Mouse (Mus musculus) heart, embryonic 10.5 days (tissue): ENCODE measurements at regions not wholly inside any gene's neighbourhood (a gene's known extent, or its start where the extent isn't known, plus 50 kb on each side); places are given as distances from the start of the nearest gene placed in this dataset.

Experiments
- DNase-seq: peaks from one replicate; pipeline ENCODE4 v3.0.0-alpha.2; 2017; ENCODE audit warnings: low spot score
- H3K27ac ChIP-seq: fragments of 300-500 bp; sonication (generic); 2 replicates; pipeline ENCODE4 v1.5.1; 2016; ENCODE audit warnings: mild to moderate bottlenecking
- H3K27me3 ChIP-seq: fragments of 300-500 bp; sonication (generic); 2 replicates; pipeline ENCODE4 v1.6.1; 2016; ENCODE audit warnings: mild to moderate bottlenecking; ENCODE audit not compliant: poor library complexity, insufficient read depth, severe bottlenecking
- H3K36me3 ChIP-seq: fragments of 300-500 bp; sonication (generic); 2 replicates; pipeline ENCODE4 v1.6.1; 2016; ENCODE audit warnings: mild to moderate bottlenecking, moderate library complexity
- H3K4me1 ChIP-seq: fragments of 300-500 bp; sonication (generic); 2 replicates; pipeline ENCODE4 v1.6.1; 2016; ENCODE audit warnings: mild to moderate bottlenecking
- H3K4me3 ChIP-seq: fragments of 300-500 bp; sonication (generic); 2 replicates; pipeline ENCODE4 v1.5.1; 2016; ENCODE audit warnings: mild to moderate bottlenecking, moderate library complexity
- H3K9me3 ChIP-seq: fragments of 300-500 bp; sonication (generic); 2 replicates; pipeline ENCODE4 v1.6.1; 2016; ENCODE audit warnings: mild to moderate bottlenecking, moderate library complexity
- WGBS: fragments of 180-500 bp; shearing (Covaris S2); methylation state at CpG from one replicate; pipeline ENCODE4 v1.1.7; 2016; 5-methylcytosine and 5-hydroxymethylcytosine counted together

DNA sequence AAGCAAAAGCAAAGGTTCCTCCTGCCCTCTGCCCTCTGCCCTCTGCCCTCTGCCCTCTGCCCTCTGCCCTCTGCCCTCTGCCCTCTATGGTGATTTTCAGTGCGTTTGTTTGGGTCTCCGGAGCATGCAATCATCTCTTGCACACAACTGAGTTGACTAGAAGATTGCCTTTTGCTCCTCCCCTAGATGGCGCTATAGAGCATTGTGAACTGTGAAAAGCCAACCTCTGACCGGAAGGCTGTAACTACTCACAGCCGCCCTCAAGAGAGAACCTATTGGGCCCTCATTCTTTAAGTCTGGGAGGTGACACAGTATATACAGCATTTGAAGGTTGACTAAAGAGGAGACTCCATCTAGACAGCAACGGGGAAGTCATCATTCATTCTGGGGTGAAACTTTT, 221.3 kb downstream of the Suds3 start:
- Histone ChIP-seq H3K4me3 (no peak overlapping the region), H3K36me3 (no peaks in the 10 kb centered on the region), H3K9me3 (peaks cover 5% of the 10 kb centered on the region; the same call in 1 of the 2 replicates), H3K27me3 (no peaks in the 10 kb centered on the region), H3K4me1 (no peaks in the 10 kb centered on the region), H3K27ac (no peak overlapping the region)
- no peak for DNase-seq
- 79% methylated on average over 6 of the region's 6 CpGs for WGBS

DNA sequence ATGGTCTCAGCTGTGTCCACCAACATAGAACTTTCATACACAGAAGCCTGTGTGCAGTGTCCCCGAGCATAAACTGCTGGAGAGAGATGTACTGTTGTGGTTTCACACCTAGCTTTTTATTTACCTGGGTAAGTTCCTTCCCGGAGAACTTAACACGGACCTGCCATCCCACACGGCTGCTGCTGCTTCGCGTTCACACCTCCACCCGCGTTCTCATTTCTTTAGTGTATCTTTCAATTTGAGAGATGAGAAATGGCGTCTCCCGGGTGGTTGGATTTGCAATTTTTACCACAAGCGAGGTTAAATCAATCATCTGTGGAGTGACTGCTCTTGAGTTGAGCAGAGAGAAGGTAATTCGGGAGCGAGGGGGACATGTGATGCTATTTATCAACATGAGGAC, 223.0 kb downstream of the Suds3 start:
- peaks cover 2% of the 10 kb centered on the region; the same call in 1 of the 2 replicates for H3K9me3 ChIP-seq
- H3K36me3 ChIP-seq = no peaks in the 10 kb centered on the region
- no peak for DNase-seq
- no peaks in the 10 kb centered on the region for H3K4me1 ChIP-seq
- H3K27me3 ChIP-seq = no peaks in the 10 kb centered on the region
- 80% methylated on average over 13 of the region's 13 CpGs for WGBS
- no peak overlapping the region for H3K27ac ChIP-seq
- H3K4me3 ChIP-seq = no peak overlapping the region

DNA sequence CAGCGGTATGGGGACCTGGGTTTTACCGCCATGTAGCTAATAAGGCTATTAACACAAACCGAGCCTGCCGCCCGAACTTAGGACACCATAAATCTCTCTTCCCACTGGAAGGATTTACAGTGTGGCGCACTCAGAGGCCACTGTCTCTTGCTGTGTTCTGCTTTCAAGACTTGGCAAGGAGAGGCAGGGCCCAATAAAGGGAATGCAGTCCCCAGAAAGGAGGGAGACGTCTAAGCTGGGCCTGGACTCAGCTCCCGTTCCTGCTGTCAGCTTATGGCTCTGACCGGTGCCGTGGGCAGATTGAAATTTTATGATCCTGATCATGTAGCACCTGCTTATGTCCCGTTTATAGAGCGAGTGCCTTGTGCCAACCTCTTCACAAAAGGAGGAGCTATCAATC, 226.7 kb downstream of the Suds3 start:
- Histone ChIP-seq H3K27me3 (no peaks in the 10 kb centered on the region), H3K27ac (no peak overlapping the region), H3K4me3 (no peak overlapping the region), H3K9me3 (no peaks in the 10 kb centered on the region), H3K4me1 (no peaks in the 10 kb centered on the region), H3K36me3 (no peaks in the 10 kb centered on the region)
- DNase-seq = no peak
- 84% methylated on average over 12 of the region's 12 CpGs for WGBS

DNA sequence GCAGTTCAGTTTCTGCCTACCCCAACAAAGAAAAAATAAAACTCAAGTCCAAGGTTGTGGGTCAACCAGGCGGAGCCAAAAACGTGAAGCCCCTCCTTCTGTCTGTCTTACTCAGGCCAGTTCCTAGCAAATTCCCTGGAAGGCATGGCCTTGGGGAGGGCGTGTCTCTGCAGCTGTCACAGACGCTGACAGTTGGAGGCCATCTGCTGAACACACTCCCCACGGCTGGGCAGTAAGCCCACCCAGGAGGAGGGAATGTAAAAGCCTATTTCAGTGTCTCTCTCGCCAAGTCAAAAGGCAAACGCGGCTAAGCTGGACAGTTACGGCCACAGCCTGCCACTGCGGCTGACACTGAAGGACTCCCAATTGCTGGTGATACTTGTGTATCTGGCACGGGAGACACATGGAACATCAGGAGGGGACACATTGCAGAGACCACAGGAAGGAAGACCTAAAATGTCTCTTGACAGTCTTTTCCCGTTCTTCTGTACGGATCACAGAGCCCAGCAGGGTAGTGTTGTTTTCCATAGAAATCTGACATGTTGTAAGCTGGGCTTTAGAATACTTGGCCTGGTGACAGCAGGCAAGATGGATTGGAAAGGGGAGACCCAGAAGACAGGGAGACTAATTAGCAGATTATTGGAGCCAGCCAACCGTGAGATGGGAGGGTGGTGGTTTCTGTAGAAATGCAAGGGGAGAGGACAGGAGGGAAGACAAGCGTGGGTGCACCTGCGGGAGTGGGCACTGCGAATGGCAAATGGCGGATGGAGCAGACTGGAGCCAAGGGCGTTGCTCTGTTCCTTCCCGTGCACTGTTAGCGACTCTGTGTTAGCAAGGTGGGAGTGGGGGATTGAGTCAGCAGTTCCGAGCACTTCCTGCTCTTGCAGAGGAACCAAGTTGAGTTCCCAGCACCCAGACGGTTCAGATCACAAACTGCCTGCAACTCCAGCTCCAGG, 229.5 kb downstream of the Suds3 start:
- DNase-seq = no peak

DNA sequence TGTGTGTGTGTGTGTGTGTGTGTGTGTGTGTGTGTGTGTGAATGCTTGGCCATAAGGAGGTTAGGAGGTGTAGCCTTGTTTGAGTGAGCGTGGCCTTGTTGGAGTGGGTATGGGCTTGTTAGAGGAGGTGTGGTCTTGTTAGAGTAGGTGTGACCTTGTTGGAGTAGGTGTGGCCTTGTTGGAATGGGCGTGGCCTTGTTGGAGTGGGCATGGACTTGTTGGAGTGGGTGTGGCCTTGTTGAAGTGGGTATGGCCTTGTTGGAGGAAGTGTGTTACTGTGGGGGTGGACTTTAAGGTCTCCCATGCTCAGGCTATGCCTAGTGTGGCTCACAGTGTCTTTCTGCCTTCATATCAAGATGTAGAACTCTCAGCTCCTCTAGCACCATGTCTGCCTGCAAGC, 236.2 kb downstream of the Suds3 start:
- Histone ChIP-seq H3K36me3 (no peaks in the 10 kb centered on the region), H3K27ac (no peak overlapping the region), H3K4me1 (no peaks in the 10 kb centered on the region), H3K4me3 (no peak overlapping the region), H3K27me3 (no peaks in the 10 kb centered on the region), H3K9me3 (no peaks in the 10 kb centered on the region)
- WGBS = 65% methylated on average over 2 of the region's 2 CpGs
- no peak for DNase-seq

More for the DNA sequence above, 229.5 kb downstream of the Suds3 start:
- WGBS = 68% methylated on average over 23 of the region's 23 CpGs
- Histone ChIP-seq H3K4me1 (no peaks in the 10 kb centered on the region), H3K4me3 (no peak overlapping the region), H3K9me3 (no peaks in the 10 kb centered on the region), H3K27me3 (no peaks in the 10 kb centered on the region), H3K27ac (no peak overlapping the region), H3K36me3 (no peaks in the 10 kb centered on the region)

- DNase-seq = no peak
- no peaks in the 10 kb centered on the region for H3K36me3 ChIP-seq
- no peaks in the 10 kb centered on the region for H3K9me3 ChIP-seq
- no peaks in the 10 kb centered on the region for H3K4me1 ChIP-seq
- 66% methylated on average over 2 of the region's 2 CpGs for WGBS
- H3K27me3 ChIP-seq = no peaks in the 10 kb centered on the region
- no peak overlapping the region for H3K27ac ChIP-seq
- no peak overlapping the region for H3K4me3 ChIP-seq
These were observed 241.0 kb downstream of the Suds3 start for GRCm38 (mm10) chr5:116874941-116875340.

DNA sequence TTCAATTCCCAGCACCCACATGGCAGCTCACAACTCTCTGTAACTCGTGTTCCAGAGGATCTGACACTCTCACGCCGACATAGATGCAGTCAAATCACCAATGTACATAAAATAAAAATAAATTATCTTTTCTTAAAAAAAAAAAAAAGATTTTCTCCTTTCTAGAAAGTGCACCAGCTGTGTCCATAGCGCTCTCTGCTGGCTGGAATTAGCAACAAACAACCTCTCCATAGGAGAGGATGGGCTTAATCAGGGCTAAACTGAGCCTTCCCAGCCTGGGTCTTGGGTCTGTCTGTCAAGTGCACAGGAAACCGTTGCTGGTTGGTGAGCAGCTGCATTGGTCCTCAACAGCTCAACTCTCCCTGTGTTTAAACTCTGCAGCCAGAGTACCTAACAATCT, 247.8 kb downstream of the Suds3 start:
- H3K27me3 ChIP-seq = no peaks in the 10 kb centered on the region
- no peaks in the 10 kb centered on the region for H3K9me3 ChIP-seq
- H3K36me3 ChIP-seq = no peaks in the 10 kb centered on the region
- H3K4me1 ChIP-seq = no peaks in the 10 kb centered on the region
- H3K27ac ChIP-seq = no peak overlapping the region
- no peak for DNase-seq
- H3K4me3 ChIP-seq = no peak overlapping the region
- 63% methylated on average over 5 of the region's 5 CpGs for whole genome bisulfite sequencing

GRCm38 (mm10) chr5:116864275-116864674, 251.6 kb downstream of the Suds3 start:
- Histone ChIP-seq H3K4me3 (no peak overlapping the region), H3K36me3 (no peaks in the 10 kb centered on the region), H3K4me1 (no peaks in the 10 kb centered on the region), H3K27me3 (no peaks in the 10 kb centered on the region), H3K9me3 (no peaks in the 10 kb centered on the region), H3K27ac (no peak overlapping the region)
- no peak for DNase-seq
- WGBS = 84% methylated on average over 11 of the region's 11 CpGs

DNA sequence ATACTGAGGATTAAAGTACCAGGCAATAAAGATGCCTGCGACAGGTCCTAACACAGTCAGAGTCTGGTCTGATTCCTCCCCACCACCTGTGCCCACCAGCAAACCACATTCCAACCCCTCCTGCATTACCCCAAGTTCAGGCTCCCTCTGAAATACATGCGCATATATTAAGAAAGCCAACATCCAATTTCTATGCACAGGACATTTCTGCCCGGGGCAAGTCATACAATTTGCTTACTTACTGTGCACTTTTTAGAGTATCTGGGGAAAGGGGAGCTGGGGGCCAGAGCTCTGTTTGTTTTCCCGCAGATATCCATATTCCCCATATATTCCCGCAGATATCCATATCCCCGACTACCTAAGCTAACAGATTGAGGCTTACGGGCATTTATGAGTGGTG, 261.1 kb upstream of the Srrm4 start:
- no peaks in the 10 kb centered on the region for H3K36me3 ChIP-seq
- no peak for DNase-seq
- WGBS = 88% methylated on average over 7 of the region's 7 CpGs
- H3K4me1 ChIP-seq = no peaks in the 10 kb centered on the region
- H3K27me3 ChIP-seq = no peaks in the 10 kb centered on the region
- H3K9me3 ChIP-seq = no peaks in the 10 kb centered on the region
- H3K27ac ChIP-seq = no peak overlapping the region
- no peak overlapping the region for H3K4me3 ChIP-seq

DNA sequence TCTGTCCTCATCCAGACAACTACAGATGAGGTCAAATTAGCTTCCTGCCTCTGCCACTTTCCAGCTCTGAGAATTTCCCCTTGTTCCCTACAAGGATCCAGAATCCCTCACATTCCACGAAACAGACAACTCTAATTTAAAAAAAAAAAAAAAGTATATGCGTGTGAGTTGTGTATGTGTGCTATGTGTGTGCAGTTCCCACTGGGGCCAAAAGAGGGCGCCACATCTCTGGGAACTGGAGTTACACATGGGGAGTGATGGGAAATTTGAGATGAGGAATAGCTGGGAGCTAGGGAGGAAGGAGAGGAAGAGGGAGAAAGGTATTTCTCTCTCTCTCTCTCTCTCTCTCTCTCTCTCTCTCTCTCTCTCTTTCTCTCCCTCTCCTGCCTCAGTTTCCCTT, 240.3 kb upstream of the Srrm4 start:
- H3K4me3 ChIP-seq = no peak overlapping the region
- WGBS = 60% methylated on average over 3 of the region's 3 CpGs

GRCm38 (mm10) chr5:116829771-116830170, 238.2 kb upstream of the Srrm4 start:
- WGBS = 9% methylated on average over 11 of the region's 11 CpGs
- no peaks in the 10 kb centered on the region for H3K36me3 ChIP-seq

More for the DNA sequence above, 240.3 kb upstream of the Srrm4 start:
- no peaks in the 10 kb centered on the region for H3K9me3 ChIP-seq
- no peak for DNase-seq
- H3K36me3 ChIP-seq = no peaks in the 10 kb centered on the region
- no peaks in the 10 kb centered on the region for H3K4me1 ChIP-seq
- no peaks in the 10 kb centered on the region for H3K27me3 ChIP-seq
- H3K27ac ChIP-seq = no peak overlapping the region

GRCm38 (mm10) chr5:116823260-116823659, 231.6 kb upstream of the Srrm4 start:
- no peaks in the 10 kb centered on the region for H3K36me3 ChIP-seq
- WGBS = 77% methylated on average over 3 of the region's 3 CpGs

More at GRCm38 (mm10) chr5:116829771-116830170, 238.2 kb upstream of the Srrm4 start:
- DNase-seq = peak; percentile 77
- H3K27ac ChIP-seq = no peak overlapping the region
- no peaks in the 10 kb centered on the region for H3K9me3 ChIP-seq
- no peaks in the 10 kb centered on the region for H3K4me1 ChIP-seq
- H3K4me3 ChIP-seq = no peak overlapping the region
- H3K27me3 ChIP-seq = no peaks in the 10 kb centered on the region

DNA sequence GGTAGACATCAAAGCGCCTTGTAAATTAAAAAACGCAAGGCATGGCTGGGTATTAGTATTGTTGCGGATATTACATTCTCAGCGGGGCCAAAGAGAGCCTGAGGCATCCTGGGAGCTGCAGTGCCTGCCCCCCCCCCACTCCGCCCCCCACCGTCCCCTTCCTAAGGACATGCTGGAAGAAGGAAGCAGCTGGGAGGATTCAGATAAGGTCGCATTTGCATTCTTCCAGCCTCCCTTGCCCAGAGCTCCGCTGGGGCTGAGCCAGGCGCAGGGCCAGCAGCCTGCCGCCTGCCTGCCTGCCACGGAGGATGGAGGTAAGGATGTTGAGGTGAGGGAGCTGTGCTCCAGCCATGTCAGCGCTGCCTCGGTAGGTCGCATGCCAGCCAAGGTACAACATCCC, 230.5 kb upstream of the Srrm4 start:
- Histone ChIP-seq H3K36me3 (no peaks in the 10 kb centered on the region), H3K27ac (no peak overlapping the region), H3K4me1 (no peaks in the 10 kb centered on the region; the same call in 1 of the 2 replicates), H3K4me3 (0 out of 2 replicates have a peak overlapping the region, but pooled peaks have one; percentile 9), H3K9me3 (no peaks in the 10 kb centered on the region), H3K27me3 (no peaks in the 10 kb centered on the region)
- WGBS = 16% methylated on average over 14 of the region's 14 CpGs
- DNase-seq = no peak

More at GRCm38 (mm10) chr5:116823260-116823659, 231.6 kb upstream of the Srrm4 start:
- no peaks in the 10 kb centered on the region; the same call in 1 of the 2 replicates for H3K4me1 ChIP-seq
- H3K27ac ChIP-seq = no peak overlapping the region
- no peaks in the 10 kb centered on the region for H3K27me3 ChIP-seq
- no peaks in the 10 kb centered on the region for H3K9me3 ChIP-seq
- no peak for DNase-seq
- no peak overlapping the region for H3K4me3 ChIP-seq
